Mouse (Mus musculus): Measurements from ENCODE around the gene Large2.
A peak's percentile ranks its signal among the peaks of the same experiment; 100 is the strongest.

Large2 gene

GRCm38 (mm10) chr2:92390206-92390930 lies 15.7 kb upstream of the Large2 start:
- no peak for DNase-seq

GRCm38 (mm10) chr2:92389645-92390044 lies 15.0 kb upstream of the Large2 start:
- DNase-seq = no peak

- peak; percentile 97 for DNase-seq
Observed at GRCm38 (mm10) chr2:92388891-92389641, 14.4 kb upstream of the Large2 start.

- DNase-seq = peak; percentile 67
Observed at GRCm38 (mm10) chr2:92388081-92388517, 13.4 kb upstream of the Large2 start.

- peak; percentile 85 for DNase-seq
Observed at GRCm38 (mm10) chr2:92387646-92388045, 13.0 kb upstream of the Large2 start.

- DNase-seq = no peak
Observed at GRCm38 (mm10) chr2:92386821-92387570, 12.3 kb upstream of the Large2 start.

- no peak for DNase-seq
Observed at GRCm38 (mm10) chr2:92385113-92386051, 10.7 kb upstream of the Large2 start.

- no peak for DNase-seq
Observed at GRCm38 (mm10) chr2:92384101-92384500, 9.4 kb upstream of the Large2 start.

- no peak for DNase-seq
Observed at GRCm38 (mm10) chr2:92382759-92383158, 8.1 kb upstream of the Large2 start.

- no peak for DNase-seq
Observed at GRCm38 (mm10) chr2:92381901-92382588, 7.4 kb upstream of the Large2 start, which contains the start of gene 1700029I15Rik. Gene 1700029I15Rik, plus strand, starts transcription at chr2:92382538.

GRCm38 (mm10) chr2:92381161-92381560 lies 6.5 kb upstream of the Large2 start:
- no peak for DNase-seq

GRCm38 (mm10) chr2:92380495-92381050 lies 5.9 kb upstream of the Large2 start:
- no peak for DNase-seq

GRCm38 (mm10) chr2:92379783-92380494 lies 5.3 kb upstream of the Large2 start:
- DNase-seq = no peak

- DNase-seq = no peak
Observed at GRCm38 (mm10) chr2:92377320-92377719, 2.7 kb upstream of the Large2 start.

GRCm38 (mm10) chr2:92376300-92376699 lies 1.6 kb upstream of the Large2 start:
- DNase-seq = no peak

GRCm38 (mm10) chr2:92375788-92376187 lies 1.1 kb upstream of the Large2 start:
- no peak for DNase-seq

- DNase-seq = peak; percentile 98
Observed at GRCm38 (mm10) chr2:92375099-92375623, 492 bp upstream of the Large2 start.

- DNase-seq = no peak
Observed at GRCm38 (mm10) chr2:92373437-92373813, 1.2 kb downstream of the Large2 start.

GRCm38 (mm10) chr2:92372767-92373436 lies 1.8 kb downstream of the Large2 start:
- DNase-seq = no peak
